Mouse (Mus musculus): ENCODE measurements around the gene Git1. TPM values are rescaled to one million over a fixed set of nuclear protein-coding genes. Genes with fewer than 3 reads are reported as not detected.

The Git1 gene
- polyA plus RNA-seq, 1 experiment from 2014 or later, result 1.4 TPM

GRCm38 (mm10) chr11:77492911-77493332 is 440 bp upstream of the Git1 start:
- ATAC-seq (ENCODE audit: insufficient read depth), result peak; percentile 82
- WGBS (ENCODE audit: insufficient replicate concordance), result under 1% methylated on average over 32 of the region's 32 CpGs
- H3K4me1 ChIP-seq (replicated peaks), result peaks cover 83% of the 10 kb centered on the region

GRCm38 (mm10) chr11:77494344-77494676 is 948 bp downstream of the Git1 start:
- peaks cover 30% of the 10 kb centered on the region for H3K27me3 ChIP-seq
- peak overlapping the region; percentile 78 for H3K27ac ChIP-seq (replicated peaks)
- no peaks in the 10 kb centered on the region for H3K9me3 ChIP-seq (replicated peaks)
- no peak for ATAC-seq (ENCODE audit: insufficient read depth)
- peak overlapping the region; percentile 93 for H3K4me2 ChIP-seq
- WGBS (ENCODE audit: insufficient replicate concordance), result 13% methylated on average over 4 of the region's 4 CpGs
- H3K4me3 ChIP-seq (replicated peaks), result peak overlapping the region; percentile 80
- H3K36me3 ChIP-seq (replicated peaks), result 0 out of 2 replicates have a peak, but pooled peaks cover 1% of the 10 kb centered on the region
- H3K9ac ChIP-seq, result 0 out of 2 replicates have a peak overlapping the region, but pooled peaks have one; percentile 75
- peaks cover 82% of the 10 kb centered on the region for H3K4me1 ChIP-seq (replicated peaks)

More at GRCm38 (mm10) chr11:77492911-77493332, 440 bp upstream of the Git1 start:
- Histone ChIP-seq H3K9ac (peak overlapping the region; percentile 75), H3K36me3 (replicated peaks) (no peaks in the 10 kb centered on the region), H3K27ac (replicated peaks) (peak overlapping the region; percentile 63), H3K4me3 (replicated peaks) (peak overlapping the region; percentile 80), H3K4me2 (peak overlapping the region; percentile 93), H3K9me3 (replicated peaks) (no peaks in the 10 kb centered on the region), H3K27me3 (peaks cover 44% of the 10 kb centered on the region)

- 74% methylated on average over 6 of the region's 6 CpGs for WGBS (ENCODE audit: insufficient replicate concordance)
- H3K4me1 ChIP-seq (replicated peaks), result peaks cover 78% of the 10 kb centered on the region
- peaks cover 25% of the 10 kb centered on the region for H3K27me3 ChIP-seq
- H3K9me3 ChIP-seq (replicated peaks), result no peaks in the 10 kb centered on the region
- no peak overlapping the region for H3K27ac ChIP-seq (replicated peaks)
- peaks cover 6% of the 10 kb centered on the region for H3K36me3 ChIP-seq (replicated peaks)
- peak overlapping the region; percentile 93 for H3K4me2 ChIP-seq
- H3K4me3 ChIP-seq (replicated peaks), result no peak overlapping the region
- no peak for ATAC-seq (ENCODE audit: insufficient read depth)
- H3K9ac ChIP-seq, result no peak overlapping the region
Measured at GRCm38 (mm10) chr11:77494782-77495181, 1.4 kb downstream of the Git1 start.

GRCm38 (mm10) chr11:77495507-77495906 is 2.1 kb downstream of the Git1 start:
- Histone ChIP-seq H3K27me3 (peaks cover 18% of the 10 kb centered on the region), H3K4me2 (no peak overlapping the region), H3K27ac (replicated peaks) (peak overlapping the region; percentile 7; the same call in 1 of the 2 replicates), H3K9ac (no peak overlapping the region), H3K9me3 (replicated peaks) (no peaks in the 10 kb centered on the region), H3K36me3 (replicated peaks) (peaks cover 13% of the 10 kb centered on the region), H3K4me3 (replicated peaks) (no peak overlapping the region), H3K4me1 (replicated peaks) (peaks cover 70% of the 10 kb centered on the region)
- ATAC-seq (ENCODE audit: insufficient read depth), result no peak

- Histone ChIP-seq H3K4me3 (replicated peaks) (no peak overlapping the region), H3K27ac (replicated peaks) (0 out of 2 replicates have a peak overlapping the region, but pooled peaks have one; percentile 29), H3K4me2 (no peak overlapping the region), H3K4me1 (replicated peaks) (peaks cover 52% of the 10 kb centered on the region), H3K36me3 (replicated peaks) (peaks cover 19% of the 10 kb centered on the region), H3K9me3 (replicated peaks) (no peaks in the 10 kb centered on the region), H3K27me3 (0 out of 2 replicates have a peak, but pooled peaks cover 3% of the 10 kb centered on the region), H3K9ac (no peak overlapping the region)
- WGBS (ENCODE audit: insufficient replicate concordance), result 45% methylated on average over 6 of the region's 6 CpGs
- no peak for ATAC-seq (ENCODE audit: insufficient read depth)
Measured at GRCm38 (mm10) chr11:77497341-77497756, 4.0 kb downstream of the Git1 start.

DNA sequence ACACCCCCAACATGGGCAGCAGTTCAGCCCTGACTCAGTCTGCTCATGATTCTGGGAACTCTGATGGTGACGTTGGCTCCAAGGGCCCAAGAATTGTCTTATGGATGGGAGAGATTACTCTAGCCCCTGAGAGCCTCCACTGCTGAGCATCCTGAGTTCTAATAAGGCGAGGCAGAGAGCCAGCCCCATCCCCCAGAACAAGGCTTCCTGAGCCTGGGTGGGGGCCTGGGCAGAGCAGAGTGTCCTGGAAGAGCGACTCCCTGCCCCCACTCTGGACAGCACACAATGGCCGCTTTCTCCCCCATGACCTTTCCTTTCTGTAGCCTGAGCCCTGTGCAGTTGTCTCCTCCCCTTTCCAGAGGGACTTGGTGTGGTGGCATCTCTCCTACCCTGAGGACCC is 4.5 kb downstream of the Git1 start:
- WGBS (ENCODE audit: insufficient replicate concordance), result 81% methylated on average over 4 of the region's 4 CpGs
- H3K4me3 ChIP-seq (replicated peaks), result no peak overlapping the region

DNA sequence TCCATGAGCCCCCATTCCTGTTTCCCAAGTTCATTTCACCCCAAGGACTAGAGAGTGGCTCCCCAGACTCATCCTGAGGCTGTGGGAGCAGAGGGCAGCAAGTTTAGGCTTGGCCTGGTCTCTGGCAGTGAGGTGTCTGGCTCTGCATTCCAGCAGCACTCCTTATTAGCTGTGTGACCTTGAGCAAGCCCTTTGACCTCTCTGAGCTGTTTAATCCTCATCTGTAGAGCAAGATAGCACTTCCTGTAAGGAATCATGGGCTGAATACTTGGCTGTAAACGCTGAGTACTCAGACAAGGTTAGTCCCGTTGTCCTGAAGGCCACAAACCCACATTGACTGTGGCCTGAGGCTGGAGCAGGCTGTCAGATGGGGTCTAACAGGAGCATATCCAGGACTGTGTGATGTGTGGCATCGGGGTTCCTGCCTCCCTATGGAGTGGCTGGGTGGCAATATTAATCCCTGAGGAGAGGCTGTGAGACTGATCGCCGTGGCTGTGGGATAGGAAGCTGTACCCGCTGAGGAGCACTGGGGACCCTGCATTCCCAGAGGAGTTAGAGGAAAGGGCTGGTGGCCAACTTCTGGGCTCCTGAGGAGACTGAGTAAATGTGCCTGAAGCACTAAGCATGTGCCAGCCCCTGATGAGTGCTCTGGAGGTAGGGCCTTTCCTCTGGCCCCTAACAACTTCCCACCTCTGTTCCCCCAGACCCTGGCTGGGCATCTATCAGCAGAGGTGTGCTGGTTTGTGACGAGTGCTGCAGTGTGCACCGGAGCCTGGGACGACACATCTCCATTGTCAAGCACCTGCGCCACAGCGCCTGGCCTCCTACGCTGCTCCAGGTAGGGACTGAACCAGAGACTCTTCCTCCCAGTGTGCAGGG is 5.1 kb downstream of the Git1 start:
- no peak for ATAC-seq (ENCODE audit: insufficient read depth)
- Histone ChIP-seq H3K4me2 (no peak overlapping the region), H3K27ac (replicated peaks) (peak overlapping the region; percentile 41; the same call in 1 of the 2 replicates), H3K36me3 (replicated peaks) (peaks cover 28% of the 10 kb centered on the region), H3K9me3 (replicated peaks) (no peaks in the 10 kb centered on the region), H3K4me3 (replicated peaks) (no peak overlapping the region), H3K9ac (no peak overlapping the region), H3K4me1 (replicated peaks) (peaks cover 45% of the 10 kb centered on the region), H3K27me3 (0 out of 2 replicates have a peak, but pooled peaks cover 3% of the 10 kb centered on the region)
- WGBS (ENCODE audit: insufficient replicate concordance), result 80% methylated on average over 12 of the region's 12 CpGs

More for the DNA sequence above, 4.5 kb downstream of the Git1 start:
- H3K4me2 ChIP-seq, result no peak overlapping the region
- no peak for ATAC-seq (ENCODE audit: insufficient read depth)
- H3K27ac ChIP-seq (replicated peaks), result peak overlapping the region; percentile 41; the same call in 1 of the 2 replicates
- no peaks in the 10 kb centered on the region for H3K9me3 ChIP-seq (replicated peaks)
- peaks cover 23% of the 10 kb centered on the region for H3K36me3 ChIP-seq (replicated peaks)
- peaks cover 47% of the 10 kb centered on the region for H3K4me1 ChIP-seq (replicated peaks)
- H3K9ac ChIP-seq, result no peak overlapping the region
- H3K27me3 ChIP-seq, result 0 out of 2 replicates have a peak, but pooled peaks cover 3% of the 10 kb centered on the region

- no peak overlapping the region for H3K4me3 ChIP-seq (replicated peaks)
- H3K4me2 ChIP-seq, result no peak overlapping the region
- peaks cover 37% of the 10 kb centered on the region for H3K4me1 ChIP-seq (replicated peaks)
Measured at GRCm38 (mm10) chr11:77499354-77499753, 6.0 kb downstream of the Git1 start.

DNA sequence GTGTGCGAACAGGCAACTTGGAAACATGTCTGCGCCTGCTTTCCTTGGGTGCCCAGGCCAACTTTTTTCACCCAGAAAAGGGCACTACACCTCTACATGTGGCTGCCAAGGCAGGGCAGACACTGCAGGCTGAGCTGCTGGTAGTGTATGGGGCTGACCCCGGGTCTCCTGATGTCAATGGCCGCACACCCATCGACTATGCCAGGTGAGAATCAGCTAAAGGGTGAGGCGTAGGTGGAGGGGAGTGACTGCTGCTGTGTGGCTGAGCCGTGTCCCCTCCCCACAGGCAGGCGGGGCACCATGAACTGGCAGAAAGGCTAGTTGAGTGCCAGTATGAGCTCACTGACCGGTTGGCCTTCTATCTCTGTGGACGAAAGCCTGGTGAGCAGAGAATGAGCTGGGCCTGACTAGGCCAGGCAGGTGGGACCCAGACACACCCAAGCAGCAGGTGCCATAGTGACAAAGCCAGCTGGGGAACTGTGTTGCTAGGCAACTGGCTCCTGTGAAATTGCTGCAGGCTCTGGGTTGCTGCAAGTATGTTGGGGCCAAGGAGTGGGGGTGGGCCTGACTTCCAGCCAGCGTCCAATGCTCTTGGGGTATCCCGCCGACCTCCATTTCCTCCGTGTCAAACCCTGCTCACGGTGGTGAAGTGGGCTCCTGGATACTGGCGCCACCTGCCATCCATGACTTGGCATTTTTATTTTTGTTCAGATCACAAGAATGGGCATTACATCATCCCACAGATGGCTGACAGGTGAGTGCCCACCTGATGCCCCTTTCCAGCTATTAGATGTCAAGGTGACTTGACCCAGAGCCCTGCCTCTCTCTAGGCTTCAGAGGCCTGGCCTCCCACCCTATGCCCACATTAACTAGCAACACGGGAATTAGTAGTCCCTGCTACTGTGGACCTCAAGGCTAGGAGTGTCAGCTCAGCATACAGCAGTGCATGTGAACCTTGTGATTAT is 7.3 kb downstream of the Git1 start:
- H3K9me3 ChIP-seq (replicated peaks), result no peaks in the 10 kb centered on the region
- peaks cover 49% of the 10 kb centered on the region for H3K36me3 ChIP-seq (replicated peaks)
- no peak overlapping the region for H3K4me3 ChIP-seq (replicated peaks)
- no peak overlapping the region for H3K4me2 ChIP-seq
- no peak overlapping the region for H3K9ac ChIP-seq
- WGBS (ENCODE audit: insufficient replicate concordance), result 80% methylated on average over 17 of the region's 17 CpGs
- H3K27me3 ChIP-seq, result no peaks in the 10 kb centered on the region
- H3K4me1 ChIP-seq (replicated peaks), result peaks cover 24% of the 10 kb centered on the region
- no peak for ATAC-seq (ENCODE audit: insufficient read depth)
- H3K27ac ChIP-seq (replicated peaks), result no peak overlapping the region

More at GRCm38 (mm10) chr11:77499354-77499753, 6.0 kb downstream of the Git1 start:
- WGBS (ENCODE audit: insufficient replicate concordance), result 84% methylated on average over 7 of the region's 7 CpGs
- no peaks in the 10 kb centered on the region for H3K9me3 ChIP-seq (replicated peaks)
- H3K27me3 ChIP-seq, result no peaks in the 10 kb centered on the region
- H3K36me3 ChIP-seq (replicated peaks), result peaks cover 36% of the 10 kb centered on the region
- ATAC-seq (ENCODE audit: insufficient read depth), result no peak
- H3K27ac ChIP-seq (replicated peaks), result no peak overlapping the region
- no peak overlapping the region for H3K9ac ChIP-seq

DNA sequence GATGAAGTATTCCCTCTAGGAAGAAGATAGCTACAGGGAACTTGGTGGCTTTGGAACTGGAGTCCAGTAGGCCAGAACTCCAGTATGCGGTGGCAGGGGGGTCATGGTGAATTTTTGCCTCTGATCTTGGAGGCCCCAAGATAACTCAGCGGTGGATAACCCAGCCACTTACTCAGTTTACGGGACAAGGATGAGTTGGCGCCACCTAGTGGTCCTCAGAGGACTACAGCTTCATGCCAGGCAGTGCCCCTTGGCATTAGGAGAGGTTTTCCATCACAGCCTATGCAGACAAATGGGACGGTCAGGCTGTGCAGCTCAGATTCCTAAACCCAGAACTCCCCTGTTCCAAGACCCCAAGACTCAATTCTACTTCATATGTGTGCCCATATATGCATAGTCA is 8.0 kb downstream of the Git1 start:
- 17% methylated on average over 5 of the region's 5 CpGs for WGBS (ENCODE audit: insufficient replicate concordance)
- no peak for ATAC-seq (ENCODE audit: insufficient read depth)
- H3K27me3 ChIP-seq, result no peaks in the 10 kb centered on the region
- peaks cover 56% of the 10 kb centered on the region for H3K36me3 ChIP-seq (replicated peaks)
- no peak overlapping the region for H3K4me2 ChIP-seq
- no peak overlapping the region for H3K27ac ChIP-seq (replicated peaks)
- no peaks in the 10 kb centered on the region for H3K9me3 ChIP-seq (replicated peaks)
- no peak overlapping the region for H3K9ac ChIP-seq
- peaks cover 16% of the 10 kb centered on the region for H3K4me1 ChIP-seq (replicated peaks)
- no peak overlapping the region for H3K4me3 ChIP-seq (replicated peaks)
